Mouse (Mus musculus): ENCODE data around the gene Hipk4.

Hipk4 gene

DNA sequence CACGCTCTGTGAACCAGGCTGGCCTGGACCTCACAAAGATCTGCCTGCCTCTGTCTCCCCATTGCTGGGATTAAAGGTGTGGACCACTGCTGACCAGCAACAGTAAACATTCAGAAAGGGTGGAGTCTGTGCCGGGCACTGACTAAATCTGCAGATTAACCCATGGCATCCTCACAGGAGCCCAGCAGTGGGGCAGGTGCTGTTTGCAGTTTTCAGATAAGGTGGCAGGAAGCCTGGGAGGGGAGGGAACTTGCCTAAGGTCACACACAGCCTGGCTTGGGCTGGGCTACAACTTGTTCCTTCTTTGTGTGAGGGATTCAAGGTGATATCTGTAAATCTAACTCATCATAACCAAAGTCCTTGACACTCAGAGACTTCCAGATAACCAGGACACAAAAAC lies 17.5 kb downstream of the Hipk4 start:
- DNase-seq (ENCODE audit: low read depth, low spot score) = peak; percentile 31

DNA sequence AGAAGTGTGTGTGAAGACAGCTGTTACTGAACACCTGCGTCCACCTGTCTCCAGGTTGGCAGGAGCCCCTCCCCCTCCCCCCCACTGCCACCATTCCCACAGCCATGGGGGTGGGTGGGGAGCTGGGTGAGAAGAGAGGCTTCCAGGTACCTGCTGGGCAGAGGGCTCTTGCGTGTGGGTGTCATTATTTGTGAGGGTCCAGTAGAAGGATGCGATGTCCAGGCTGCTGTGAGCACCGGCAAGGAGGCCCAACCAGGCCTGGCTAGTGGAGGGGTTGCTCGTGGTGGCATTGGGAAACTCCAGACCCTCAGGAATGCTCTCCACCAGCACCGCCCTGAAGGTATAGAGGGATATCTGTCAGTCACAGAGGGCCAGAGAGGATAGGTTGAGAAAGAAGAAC lies 17.9 kb downstream of the Hipk4 start:
- DNase-seq (ENCODE audit: low read depth, low spot score) = no peak

DNA sequence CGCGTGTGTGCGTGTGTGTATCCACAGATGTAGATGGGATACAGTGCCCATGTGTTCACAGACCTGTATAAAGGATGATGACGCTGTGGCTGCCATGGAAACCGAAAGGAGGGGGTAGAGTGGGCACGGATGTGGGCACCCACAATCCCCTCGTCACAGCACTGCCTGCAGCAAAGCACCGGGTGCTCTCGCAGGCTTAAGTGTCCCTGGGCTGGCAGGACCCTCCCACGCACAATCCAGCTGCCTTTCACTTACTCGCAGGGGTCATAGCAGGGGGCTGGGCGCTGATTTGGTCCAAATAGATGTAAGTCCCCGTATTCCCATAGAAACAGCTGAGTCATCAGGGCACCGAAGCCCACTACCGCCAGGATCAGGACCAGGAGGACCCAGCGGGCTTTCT lies 18.4 kb downstream of the Hipk4 start:
- DNase-seq (ENCODE audit: low read depth, low spot score) = peak; percentile 95

DNA sequence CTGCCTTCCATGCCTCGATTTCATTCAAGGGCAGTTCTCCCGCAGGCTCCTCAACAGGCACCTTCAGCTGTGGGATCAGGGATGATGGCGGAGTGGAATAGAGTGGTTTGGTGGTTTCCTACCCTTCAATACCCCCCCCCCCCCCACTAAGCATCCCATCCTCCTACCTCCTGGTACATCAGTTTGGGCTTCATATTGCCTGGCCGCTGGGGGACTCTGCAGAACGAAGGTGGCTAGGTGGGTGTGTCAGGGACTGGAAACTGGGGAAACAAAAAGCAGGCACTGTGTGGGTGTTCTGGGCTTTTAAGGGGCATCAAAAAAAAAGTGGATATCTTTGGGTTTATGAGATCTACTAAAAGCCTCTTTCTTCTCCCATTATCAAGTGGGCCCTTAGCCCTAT lies 18.9 kb downstream of the Hipk4 start:
- peak; percentile 51 for DNase-seq (ENCODE audit: low read depth, low spot score)

DNA sequence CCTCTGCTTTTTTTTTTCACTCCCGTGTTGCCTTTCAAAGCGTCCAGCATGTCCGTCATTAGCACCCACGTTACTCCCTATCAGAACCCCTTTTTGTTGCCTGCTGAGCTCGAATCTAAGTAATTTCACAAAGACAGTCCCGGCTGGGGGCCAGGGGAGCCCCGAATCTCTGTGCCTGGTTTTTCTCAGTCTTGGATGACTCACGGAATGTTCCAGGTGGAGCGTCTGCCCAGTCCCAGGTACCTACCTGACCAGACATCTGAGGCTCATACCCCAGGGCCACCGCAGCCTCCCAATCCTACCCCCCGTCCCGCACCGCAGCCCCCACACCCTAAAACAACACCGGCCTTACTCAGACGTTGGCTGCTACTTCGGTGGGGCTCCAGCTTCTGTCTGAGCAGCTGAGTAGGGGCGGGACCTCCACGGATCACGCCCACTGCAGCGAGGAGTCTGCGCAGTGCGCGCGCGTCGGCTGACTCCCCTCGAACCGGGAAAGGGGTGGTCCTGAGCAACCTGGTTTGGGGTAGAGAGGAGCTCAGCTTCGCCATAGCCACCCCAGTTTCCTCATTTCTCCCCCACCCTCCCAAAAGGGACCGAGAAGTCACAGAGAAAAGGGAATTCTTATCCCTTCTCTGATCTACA lies 19.4 kb downstream of the Hipk4 start:
- DNase-seq (ENCODE audit: low read depth, low spot score) = peak; percentile 86

DNA sequence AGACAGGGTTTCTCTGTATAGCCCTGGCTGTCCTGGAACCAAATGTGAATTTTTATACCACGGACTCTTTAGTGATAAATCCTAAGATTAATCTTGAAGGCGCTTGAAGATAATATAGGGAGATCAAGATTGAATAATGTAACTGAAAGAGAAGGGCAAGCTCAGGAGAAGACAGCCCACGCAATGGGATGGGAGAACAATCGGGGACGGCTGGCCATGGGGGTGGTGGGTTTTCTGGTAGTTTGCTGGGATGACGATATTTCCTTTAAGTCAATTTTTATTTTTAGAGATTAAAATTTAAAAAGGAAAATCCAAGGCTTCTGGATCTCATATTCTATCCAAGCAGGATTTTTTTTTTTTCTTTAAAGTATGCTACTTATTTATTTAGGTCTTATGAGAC lies 20.0 kb downstream of the Hipk4 start:
- DNase-seq (ENCODE audit: low read depth, low spot score) = no peak

DNA sequence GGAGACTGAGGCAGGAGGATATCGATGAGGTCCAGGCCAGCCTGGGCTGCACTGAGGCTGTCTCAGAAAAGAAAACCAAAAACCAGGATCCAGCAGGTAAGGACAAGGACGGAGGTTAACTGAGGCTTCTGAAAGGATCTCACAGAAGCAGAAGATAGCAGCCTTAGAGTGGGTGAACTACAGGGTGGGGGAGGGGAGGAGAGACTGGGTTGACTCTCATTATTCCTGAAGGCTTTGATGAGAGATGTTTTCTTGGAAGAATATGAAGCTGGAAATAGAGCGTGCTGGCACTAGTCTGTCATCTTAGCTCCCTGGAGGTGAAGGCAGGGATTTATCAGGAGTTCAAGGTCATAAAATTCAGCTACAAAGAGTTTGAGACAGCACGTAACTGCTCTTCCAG lies 20.8 kb downstream of the Hipk4 start:
- no peak for DNase-seq (ENCODE audit: low read depth, low spot score)

DNA sequence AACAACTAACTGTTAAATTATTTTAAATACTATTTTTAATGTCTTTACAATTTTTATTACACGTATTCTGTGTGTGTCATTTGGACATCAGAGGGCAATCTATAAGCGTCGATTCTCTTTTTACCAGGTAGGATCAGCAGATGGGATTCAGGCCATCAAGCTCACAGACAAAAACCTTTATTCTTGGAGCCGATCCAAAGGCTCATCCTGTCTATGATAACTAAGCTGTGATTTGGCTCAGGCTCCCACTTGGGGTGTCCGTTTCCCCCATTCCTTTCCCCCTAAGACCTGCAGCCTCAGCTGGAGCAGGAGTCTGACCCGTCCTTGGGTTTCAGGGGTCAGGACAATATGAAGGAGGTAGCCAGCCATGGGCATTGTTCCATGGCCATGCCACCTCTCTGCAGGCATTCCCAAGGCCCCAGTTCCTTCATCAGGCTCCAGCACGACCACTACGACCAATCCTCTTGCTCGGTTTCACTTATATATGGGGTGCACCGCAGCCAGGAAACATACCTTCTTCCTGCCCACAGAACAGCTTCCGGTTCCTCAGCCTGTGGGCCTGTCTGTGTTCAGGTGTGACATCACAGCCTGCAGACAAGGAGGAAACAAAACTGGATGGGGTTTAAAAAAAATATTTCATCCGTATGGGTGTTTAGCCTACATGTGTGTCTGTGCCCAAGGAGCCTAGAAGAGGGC lies 21.8 kb downstream of the Hipk4 start:
- DNase-seq (ENCODE audit: low read depth, low spot score) = peak; percentile 94

DNA sequence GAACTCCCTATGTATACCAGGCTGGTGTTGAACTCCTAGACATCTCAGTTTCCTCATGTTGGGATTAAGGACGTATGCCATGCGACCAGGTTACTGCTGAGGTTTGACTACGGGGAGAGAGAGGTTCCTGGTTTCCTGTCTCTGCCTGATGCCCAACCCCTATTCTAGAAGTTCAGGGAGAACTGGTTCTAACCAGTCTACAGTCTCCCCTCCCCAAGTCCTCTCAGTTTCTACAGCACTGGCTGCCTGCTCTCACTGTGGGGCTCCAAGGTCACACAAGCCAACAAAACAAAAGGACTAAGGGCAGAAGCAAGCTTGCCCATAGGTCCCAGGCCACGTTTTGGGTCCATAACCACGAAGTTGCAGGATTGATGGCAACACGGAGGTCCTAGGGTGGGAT lies 26.5 kb downstream of the Hipk4 start:
- DNase-seq (ENCODE audit: low read depth, low spot score) = no peak

DNA sequence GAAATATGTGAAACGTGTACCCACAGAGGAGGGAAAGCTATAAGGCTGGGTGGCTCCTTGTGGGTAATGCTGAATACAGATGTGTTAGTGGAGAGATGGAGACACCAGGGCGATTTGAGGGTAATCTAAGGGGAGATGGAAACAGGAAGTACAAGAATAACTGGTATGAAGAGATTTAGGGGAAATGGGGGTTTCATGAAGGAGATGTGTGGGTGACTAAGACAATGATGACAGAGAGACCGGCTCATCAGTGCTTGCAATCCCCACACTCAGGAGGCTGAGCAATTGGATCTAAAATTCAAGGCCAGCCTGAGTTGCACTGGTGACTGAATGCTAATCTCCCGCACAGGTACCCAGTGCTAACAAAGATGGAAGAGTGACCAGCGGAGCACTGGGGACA lies 29.0 kb downstream of the Hipk4 start:
- peak; percentile 11 for DNase-seq (ENCODE audit: low read depth, low spot score)

DNA sequence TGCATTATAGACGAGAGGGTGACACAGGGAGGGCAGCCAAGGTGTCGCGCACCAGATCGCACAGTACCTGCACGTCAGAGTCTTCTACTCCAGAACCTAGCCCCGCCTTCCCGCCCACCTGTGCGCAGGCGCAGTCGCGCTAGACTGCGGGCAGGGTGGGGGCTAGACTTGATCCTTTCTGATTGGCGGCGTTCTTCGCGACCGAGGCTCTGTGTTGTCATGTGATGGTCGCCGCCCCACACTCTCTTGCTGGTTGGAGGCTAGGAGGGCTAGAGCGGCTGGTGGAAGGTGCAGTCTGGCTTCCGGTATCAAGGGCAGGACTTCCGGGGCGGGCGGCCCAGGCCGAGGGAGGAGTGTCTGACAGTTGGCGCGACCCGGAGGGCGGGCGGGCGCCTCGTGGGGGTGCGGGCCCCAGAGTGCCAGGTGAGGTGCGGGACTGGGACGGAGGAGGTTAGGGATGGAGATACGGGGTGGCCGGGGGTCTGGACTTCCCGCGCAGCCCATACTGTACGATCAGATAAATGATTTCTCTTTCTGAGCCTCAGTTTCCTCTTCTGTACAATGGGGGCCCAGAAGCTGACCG lies 30.0 kb downstream of the Hipk4 start, which contains the start of the genes Pld3 and 2310022A10Rik:
Gene Pld3 (minus strand): TSS at position 288 of the 583 bp plus-strand sequence.
Gene 2310022A10Rik (plus strand): TSS at position 303 of the 583 bp plus-strand sequence.
- peak; percentile 98 for DNase-seq (ENCODE audit: low read depth, low spot score)

DNA sequence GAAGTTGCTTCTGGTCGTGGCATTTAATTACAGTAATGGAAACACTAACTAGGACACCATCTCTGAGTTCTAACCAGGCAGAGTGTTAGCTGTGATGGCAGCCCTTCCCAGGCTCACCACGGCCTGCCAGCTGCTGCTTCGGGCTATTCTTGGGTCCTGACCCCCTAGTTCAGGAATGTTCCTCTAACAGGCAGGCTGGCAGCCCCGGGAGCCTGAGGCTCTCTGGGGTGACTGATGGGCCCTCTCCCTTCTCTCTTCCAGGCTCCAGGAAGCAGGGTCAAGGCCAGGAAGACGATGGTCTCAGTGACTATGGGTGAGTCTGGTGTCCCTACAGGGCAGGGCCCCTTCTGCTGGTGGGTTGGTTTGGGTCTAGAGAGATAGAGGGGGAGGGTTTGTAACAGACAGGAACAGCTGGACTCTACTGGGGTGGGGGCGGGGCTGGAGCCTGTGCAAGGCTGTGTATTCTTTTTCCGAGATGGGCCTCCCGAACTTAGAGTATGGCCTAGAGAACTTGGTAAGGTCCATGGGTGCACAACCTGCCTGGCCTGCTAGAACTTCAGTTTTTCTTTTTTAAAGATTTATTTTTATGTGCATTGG lies 37.3 kb downstream of the Hipk4 start:
- DNase-seq (ENCODE audit: low read depth, low spot score) = no peak

DNA sequence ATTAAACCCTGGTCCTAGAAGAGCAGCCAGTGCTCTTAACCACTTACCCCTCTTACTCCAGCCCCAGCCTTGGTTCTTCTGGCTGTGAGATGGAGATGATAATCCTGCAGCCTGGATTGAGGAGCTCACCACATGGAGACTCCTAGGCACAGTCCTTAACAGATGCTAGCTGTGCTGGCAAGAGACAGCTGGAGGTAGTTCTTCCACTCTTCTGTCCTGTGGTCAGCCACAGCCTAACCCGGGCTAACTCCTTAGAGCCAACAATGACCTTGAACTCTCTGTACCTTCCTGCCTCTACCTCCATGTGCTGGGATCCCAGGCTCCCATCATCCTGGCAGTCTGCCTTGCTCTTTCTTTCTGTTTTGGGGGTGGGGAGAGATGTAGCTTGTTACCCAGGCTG lies 37.9 kb downstream of the Hipk4 start:
- no peak for DNase-seq (ENCODE audit: low read depth, low spot score)

DNA sequence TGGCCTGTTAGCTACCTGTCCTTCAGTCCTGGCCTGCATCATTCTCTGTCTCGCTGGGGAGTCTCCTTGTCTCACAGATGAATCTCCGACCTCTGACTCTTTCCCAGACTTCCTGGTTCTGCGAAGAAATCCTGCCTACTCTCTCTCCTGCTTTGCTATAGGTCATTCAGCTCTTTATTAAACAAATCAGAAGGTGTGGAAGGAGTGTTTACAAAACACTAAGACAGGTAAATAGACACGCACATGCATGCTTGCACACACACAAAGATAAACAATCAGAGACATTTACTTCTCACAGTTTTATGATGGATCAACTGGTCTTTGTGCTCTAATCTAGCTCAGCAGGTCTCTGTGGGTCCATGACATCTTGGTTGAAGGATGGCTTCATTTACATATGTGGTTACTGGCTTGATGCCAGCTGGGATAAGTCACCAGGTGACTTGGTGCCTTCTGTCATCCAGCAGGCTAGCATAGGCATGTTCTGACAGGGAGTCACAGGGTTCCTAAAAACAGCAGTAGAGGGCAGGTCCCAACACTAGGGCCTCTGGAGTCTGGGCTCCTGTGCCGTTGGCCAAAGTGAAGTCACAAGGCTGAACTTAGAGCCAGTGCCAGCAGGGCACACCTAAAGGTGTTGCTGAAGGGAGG lies 46.6 kb downstream of the Hipk4 start:
- no peak for DNase-seq (ENCODE audit: low read depth, low spot score)

DNA sequence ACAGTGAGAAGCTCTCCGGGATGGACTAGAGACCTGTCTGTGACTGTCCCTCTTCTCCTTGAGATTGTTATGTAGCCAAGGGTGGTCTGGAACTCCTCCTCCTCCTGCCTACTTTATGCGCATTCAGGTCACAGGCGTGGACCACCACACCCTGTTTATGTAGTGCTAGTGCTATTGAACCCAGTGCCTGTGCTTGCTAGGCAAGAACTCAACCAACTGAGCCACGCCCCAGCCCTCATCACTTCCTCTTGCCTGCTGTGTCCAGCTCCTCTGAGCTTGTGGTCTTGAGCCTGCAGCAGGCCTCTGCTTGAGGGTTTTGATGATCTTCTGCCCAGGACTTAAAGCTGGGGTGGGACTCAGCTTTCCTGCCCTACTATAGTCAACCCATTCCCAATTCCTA lies 49.1 kb downstream of the Hipk4 start:
- DNase-seq (ENCODE audit: low read depth, low spot score) = no peak

DNA sequence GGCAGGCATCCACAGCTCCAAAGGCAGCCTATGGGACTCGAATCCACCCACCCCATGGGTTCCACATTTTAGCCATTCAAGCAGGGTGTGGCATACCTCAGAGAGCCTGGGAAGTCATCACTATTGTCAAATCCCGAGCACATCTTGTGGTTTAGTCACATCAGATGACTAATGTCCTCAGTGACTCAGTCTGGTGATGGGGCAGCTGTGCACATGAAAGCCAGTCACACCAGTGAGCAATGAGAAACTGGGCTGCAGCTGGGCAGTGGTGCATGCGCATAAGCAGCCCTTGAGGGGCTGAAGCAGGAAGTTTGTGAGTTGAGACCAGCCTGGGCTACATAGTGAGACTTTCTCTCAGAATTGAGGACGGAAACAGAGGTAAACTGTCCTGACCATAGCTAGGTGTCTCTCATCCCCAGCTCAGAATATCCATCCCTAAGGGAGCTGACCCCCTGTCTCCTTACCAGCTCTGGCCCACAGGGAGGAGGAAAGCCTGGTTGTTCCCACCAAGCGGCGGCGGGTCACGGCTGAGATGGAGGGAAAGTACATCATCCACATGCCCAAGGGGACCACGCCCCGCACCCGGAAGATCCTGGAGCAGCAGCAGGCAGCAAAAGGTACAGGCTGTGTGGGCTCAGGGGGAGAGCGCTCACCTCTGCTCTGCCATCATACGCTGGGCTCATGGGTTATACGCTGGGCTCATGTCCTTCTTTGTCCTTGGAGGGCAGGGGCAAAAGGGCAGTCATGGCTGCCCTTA lies 51.2 kb downstream of the Hipk4 start:
- no peak for DNase-seq (ENCODE audit: low read depth, low spot score)

DNA sequence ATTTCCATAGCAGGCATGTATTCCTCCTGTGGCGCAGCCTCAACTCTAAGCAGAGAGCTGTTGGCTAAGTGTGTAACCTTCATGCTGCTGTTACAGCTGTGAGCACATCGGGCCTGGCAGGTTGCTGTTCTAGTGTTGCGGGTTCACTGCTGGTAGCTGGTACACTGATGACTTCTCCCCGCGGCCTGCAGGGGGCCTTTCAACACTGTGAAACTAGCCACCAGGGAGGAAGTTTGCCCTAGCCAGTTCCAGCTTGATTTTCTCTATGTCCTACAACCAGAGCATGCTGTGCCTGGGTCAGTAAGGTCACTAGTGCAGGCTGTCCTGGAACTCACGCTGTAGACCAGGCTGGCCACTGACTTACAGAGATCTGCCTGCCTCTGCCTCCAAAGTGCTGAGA lies 53.8 kb downstream of the Hipk4 start:
- DNase-seq (ENCODE audit: low read depth, low spot score) = peak; percentile 43

DNA sequence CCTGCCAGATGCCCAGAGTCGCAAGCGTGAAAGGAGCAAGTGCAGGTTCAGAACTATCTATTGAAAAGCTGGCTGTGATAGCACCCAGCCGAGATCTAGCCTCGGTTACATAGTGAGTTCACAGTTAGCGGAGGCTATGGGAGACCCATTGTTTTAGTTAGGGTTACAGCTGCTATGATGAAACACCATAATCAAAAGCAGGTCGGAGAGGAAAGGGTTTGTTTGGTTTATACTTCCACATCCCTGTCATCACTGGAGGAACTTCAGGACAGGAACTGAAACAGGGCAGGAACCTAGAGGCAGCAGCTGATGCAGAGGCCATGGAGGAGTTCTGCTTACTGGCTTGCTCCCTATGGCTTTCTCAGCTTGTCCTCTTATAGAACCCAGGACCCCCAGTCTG lies 54.5 kb downstream of the Hipk4 start:
- DNase-seq (ENCODE audit: low read depth, low spot score) = no peak

DNA sequence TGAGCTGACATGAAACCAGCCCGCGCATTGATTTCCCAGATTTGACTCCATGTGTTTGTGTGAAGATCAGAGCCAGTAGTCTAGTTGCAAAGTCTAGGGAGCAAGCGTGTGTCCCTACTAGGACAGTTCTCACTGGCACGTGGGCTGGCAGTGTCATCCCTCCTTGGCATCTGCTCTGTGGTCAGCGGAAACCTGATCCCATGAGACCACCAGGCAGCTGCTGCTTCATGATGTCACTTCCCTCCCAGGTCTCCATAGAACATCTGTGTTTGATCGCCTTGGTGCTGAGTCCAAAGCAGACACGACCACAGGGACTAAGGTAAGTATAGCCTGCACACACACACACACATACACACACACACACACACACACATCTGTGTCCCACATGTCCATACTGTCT lies 55.4 kb downstream of the Hipk4 start:
- DNase-seq (ENCODE audit: low read depth, low spot score) = no peak

DNA sequence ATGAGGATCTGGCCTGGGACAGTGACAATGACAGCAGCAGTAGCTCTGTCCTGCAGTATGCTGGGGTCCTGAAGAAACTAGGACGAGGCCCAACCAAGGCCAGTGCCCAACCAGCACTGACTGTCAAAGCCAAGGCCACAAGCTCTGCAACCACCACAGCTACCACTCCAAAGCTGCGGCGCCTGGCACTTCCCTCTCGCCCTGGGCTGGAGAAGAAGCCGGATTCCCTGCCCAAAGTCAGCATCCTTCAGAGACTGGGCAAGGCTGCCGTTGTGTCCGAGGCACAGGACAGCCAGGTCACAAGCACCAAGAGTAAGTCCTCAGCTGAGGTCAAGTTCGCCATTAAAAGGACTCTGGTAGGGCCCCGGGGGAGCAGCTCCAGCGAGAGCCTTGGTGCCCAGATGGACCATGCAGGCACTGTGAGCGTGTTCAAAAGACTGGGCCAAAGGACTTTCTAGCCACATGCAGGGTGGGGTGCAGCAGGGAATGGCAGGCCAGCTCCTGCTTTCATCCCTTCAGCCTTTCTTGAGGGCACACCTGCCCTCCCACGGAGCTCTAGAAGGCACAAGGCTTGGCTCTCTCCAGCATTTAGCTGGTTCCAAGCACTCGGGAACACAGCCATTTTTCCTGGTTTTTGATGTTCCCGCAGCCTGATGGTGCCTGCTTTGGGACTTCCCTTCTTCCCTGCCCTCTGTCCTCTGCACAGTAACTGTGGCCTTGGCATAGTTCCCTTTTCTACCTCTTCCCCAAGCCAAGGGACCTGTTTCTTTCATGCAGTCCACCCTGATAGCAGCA lies 57.5 kb downstream of the Hipk4 start:
- no peak for DNase-seq (ENCODE audit: low read depth, low spot score)

Data from CD4-positive helper T cell, adult 2 months (primary cell).